Mouse (Mus musculus): ENCODE data around the gene Pde10a. TPM values are rescaled to one million over a fixed set of nuclear protein-coding genes. Genes with fewer than 3 reads are reported as not detected.

Pde10a gene
- total RNA-seq, 2 experiments from 2014 or later: 20.2 to 21.3 TPM

GRCm38 (mm10) chr17:8936603-8937002 lies 411.4 kb downstream of the Pde10a start:
- no peak for DNase-seq (ENCODE audit: low spot score in 2 of 2)

GRCm38 (mm10) chr17:8951588-8951987 lies 426.4 kb downstream of the Pde10a start:
- DNase-seq (ENCODE audit: low spot score in 2 of 2): no peak

GRCm38 (mm10) chr17:8952951-8953350 lies 427.8 kb downstream of the Pde10a start:
- no peak for DNase-seq (ENCODE audit: low spot score in 2 of 2)

- DNase-seq (ENCODE audit: low spot score in 2 of 2): no peak
Observed at GRCm38 (mm10) chr17:8958125-8958524, 433.0 kb downstream of the Pde10a start.

- DNase-seq (ENCODE audit: low spot score in 2 of 2): no peak
Observed at GRCm38 (mm10) chr17:8960386-8960785, 435.2 kb downstream of the Pde10a start.

GRCm38 (mm10) chr17:8961097-8961496 lies 435.9 kb downstream of the Pde10a start:
- no peak for DNase-seq (ENCODE audit: low spot score in 2 of 2)

GRCm38 (mm10) chr17:8961644-8962043 lies 436.5 kb downstream of the Pde10a start:
- DNase-seq (ENCODE audit: low spot score in 2 of 2): no peak

GRCm38 (mm10) chr17:8965177-8965576 lies 440.0 kb downstream of the Pde10a start:
- no peak for DNase-seq (ENCODE audit: low spot score in 2 of 2)

- no peak for DNase-seq (ENCODE audit: low spot score in 2 of 2)
Observed at GRCm38 (mm10) chr17:8972152-8972854, 447.1 kb downstream of the Pde10a start.

- DNase-seq (ENCODE audit: low spot score in 2 of 2): no peak
Observed at GRCm38 (mm10) chr17:8973331-8973730, 448.2 kb downstream of the Pde10a start.

GRCm38 (mm10) chr17:8974423-8974822 lies 449.3 kb downstream of the Pde10a start:
- DNase-seq (ENCODE audit: low spot score in 2 of 2): no peak

GRCm38 (mm10) chr17:8974823-8975397 lies 449.7 kb downstream of the Pde10a start:
- no peak for DNase-seq (ENCODE audit: low spot score in 2 of 2)

- DNase-seq (ENCODE audit: low spot score in 2 of 2): no peak
Observed at GRCm38 (mm10) chr17:8976745-8977144, 451.6 kb downstream of the Pde10a start.

GRCm38 (mm10) chr17:8977271-8977670 lies 452.1 kb downstream of the Pde10a start:
- no peak for DNase-seq (ENCODE audit: low spot score in 2 of 2)

GRCm38 (mm10) chr17:8983576-8983975 lies 458.4 kb downstream of the Pde10a start:
- DNase-seq (ENCODE audit: low spot score in 2 of 2): no peak

GRCm38 (mm10) chr17:8985714-8986113 lies 460.5 kb downstream of the Pde10a start:
- no peak for DNase-seq (ENCODE audit: low spot score in 2 of 2)

- DNase-seq (ENCODE audit: low spot score in 2 of 2): no peak
Observed at GRCm38 (mm10) chr17:8986551-8986950, 461.4 kb downstream of the Pde10a start.

GRCm38 (mm10) chr17:8987369-8987768 lies 462.2 kb downstream of the Pde10a start:
- no peak for DNase-seq (ENCODE audit: low spot score in 2 of 2)

- DNase-seq (ENCODE audit: low spot score in 2 of 2): peak; percentile 70 to 83
Observed at GRCm38 (mm10) chr17:8988119-8988807, 463.1 kb downstream of the Pde10a start, which contains the start of gene 1700010I14Rik. TSS of gene 1700010I14Rik (plus strand) at chr17:8988333.

GRCm38 (mm10) chr17:8991160-8991559 lies 466.0 kb downstream of the Pde10a start:
- DNase-seq (ENCODE audit: low spot score in 2 of 2): no peak

GRCm38 (mm10) chr17:8995344-8995743 lies 470.2 kb downstream of the Pde10a start:
- DNase-seq (ENCODE audit: low spot score in 2 of 2): no peak

- DNase-seq (ENCODE audit: low spot score in 2 of 2): no peak
Observed at GRCm38 (mm10) chr17:9002438-9002837, 477.3 kb downstream of the Pde10a start.
